Mouse (Mus musculus): ENCODE results near the gene Sorbs1.

The Sorbs1 gene

DNA sequence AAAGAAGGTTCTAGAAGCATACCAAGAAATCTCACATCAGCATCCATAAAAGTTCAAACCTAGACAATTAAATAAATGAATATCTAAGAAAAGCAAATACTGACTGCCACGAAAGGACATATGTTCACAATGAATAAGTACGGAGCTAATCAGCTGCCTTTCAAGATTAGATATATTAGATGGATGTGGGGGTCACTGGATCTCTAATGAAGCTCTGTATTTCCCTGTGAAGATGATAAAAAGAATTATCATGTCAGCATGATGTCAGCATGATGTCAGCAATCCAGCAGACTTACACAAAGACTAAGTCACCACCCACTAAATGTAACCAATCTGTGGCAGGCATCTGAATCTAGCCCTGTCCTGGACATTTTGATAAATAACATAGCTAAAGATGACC lies 77.8 kb downstream of the Sorbs1 start:
- no peak for DNase-seq

DNA sequence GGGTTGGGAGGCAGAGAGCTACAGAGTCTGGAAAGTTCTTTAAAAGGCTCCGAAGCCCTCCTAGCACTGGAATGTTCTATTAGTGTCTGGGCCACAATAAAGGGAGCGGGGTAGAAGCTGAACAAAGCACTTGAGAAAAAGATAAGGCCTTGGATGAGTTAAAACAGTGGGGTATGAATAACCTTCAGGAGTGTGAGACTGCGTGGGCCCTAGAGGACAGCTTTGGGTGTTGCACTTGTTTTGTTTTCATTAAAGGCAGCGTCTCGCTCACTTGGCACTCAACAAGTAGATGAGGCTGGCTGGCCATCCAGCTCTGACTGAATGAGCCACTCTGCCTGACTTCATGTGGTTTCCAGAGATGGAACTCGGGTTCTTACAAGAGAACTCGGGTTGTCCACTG lies 78.5 kb downstream of the Sorbs1 start:
- no peak for DNase-seq

DNA sequence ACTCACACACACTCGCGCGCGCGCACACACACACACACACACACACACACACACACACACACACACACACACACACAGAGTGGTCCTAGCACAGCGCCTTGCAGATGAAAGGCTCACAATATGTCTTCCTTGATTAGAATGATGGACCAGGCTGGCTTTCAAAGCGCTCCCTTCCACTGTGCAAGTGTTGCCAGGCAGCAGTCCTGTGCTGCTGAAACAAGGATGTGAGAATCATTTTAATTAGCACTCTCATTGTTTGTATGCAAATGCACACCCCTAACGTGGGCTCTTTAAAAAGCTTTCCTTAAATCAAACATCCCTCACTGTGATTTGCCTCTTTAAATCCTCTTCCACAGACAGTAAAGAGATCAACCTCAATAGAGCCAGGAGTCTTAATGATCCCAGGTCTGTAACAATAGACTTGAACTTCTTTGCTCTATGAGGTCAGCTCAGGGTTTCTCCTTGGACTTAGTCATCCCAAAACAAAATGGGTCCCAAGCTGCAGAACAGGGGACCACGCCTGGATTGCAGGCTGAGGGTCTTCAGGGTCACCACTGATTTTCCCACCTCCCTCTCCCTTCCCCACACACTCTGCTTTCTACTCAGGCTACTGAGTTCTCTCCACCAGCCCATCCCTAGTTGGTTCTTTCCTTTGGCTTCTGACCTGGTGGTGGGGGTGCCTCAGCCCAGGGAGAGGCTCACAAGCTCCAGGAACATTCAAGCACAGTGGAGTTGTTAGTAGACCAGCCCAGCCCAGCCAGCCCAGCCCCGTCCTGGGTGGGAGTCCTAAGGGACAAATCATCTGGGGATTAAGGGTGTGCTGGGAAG lies 79.3 kb downstream of the Sorbs1 start:
- no peak for DNase-seq

DNA sequence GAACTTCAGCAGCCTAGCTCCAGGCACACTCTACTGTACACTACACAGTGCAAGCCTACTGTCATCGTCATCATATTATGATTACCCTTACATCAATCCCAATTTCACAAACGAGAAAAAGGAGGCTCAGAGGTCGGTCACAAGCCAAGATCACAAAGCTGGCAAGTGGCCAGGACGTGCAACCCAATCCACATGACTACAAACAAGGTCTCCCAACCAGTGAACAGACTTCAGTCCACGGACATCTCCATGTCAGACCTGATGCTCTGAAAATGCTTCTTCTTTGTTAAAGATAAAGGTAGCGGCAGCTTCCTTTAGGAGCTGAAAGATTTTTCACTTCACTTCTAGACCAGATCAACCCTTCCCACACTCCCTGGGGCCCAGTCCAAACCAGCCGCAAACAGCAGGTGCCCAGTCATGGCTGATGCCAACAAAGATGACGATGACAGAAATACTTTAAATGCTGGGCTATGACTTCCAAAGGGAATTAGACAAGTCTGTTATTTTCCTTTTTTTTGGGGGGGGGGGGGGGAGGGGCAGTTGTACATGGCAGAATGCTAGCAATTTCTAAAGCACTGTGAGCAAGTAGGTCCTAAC lies 80.2 kb downstream of the Sorbs1 start:
- no peak for DNase-seq

DNA sequence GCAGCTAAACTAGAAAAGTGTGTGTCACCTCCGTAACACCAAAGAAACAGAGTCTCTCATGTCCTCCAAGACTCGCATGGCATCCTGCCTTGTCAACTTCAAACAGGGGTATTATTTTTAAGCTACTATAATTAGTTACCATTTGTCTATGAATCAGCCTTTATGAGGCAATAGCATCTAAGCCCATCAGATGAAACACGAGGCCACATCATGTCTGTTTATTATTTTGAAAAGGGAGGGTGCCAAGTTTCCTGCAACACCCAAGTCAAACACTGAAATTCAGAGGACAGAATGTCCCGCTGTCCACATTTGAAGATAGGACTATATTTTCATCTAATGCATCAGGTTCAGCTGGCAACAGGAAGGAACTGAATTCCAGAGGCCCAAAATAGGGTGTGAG lies 81.6 kb downstream of the Sorbs1 start:
- DNase-seq = peak; percentile 47

DNA sequence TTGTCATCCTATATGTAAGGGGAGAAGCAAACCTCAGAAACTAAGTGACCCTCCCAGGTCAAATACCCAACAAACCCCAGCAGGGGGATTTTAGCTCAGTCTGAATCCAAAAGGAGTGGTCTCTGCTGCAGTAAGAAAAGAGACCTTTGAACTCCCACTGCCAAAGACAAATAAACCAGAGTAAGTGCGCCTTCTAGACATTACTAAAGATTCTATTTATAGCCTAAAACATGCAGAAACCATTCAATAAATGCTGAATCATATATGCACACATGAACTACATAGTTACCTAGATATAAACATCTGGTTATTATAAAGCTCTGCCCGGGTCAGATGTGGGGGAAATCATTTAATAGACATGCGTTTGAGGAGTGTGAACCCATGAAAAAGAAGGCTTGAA lies 84.0 kb downstream of the Sorbs1 start:
- no peak for DNase-seq

DNA sequence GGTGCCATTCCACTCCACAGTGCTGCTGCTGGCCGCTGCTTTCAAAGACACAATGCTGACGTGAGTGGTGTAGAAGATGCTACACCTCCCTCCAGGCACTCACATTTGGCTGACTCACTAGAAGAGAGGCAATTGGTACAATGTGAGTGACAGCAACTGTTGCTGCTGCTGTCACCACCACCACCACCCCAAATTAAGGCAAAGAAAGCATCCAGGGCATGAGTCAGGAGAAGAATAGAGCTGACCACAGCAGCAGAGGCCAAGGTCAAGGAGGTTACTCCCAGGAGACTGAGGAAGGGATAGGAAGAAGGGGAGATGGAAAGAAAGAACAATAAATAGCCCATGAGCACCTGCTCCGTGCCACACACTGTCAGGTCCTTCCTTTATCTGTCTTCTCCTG lies 84.4 kb downstream of the Sorbs1 start:
- DNase-seq = no peak

DNA sequence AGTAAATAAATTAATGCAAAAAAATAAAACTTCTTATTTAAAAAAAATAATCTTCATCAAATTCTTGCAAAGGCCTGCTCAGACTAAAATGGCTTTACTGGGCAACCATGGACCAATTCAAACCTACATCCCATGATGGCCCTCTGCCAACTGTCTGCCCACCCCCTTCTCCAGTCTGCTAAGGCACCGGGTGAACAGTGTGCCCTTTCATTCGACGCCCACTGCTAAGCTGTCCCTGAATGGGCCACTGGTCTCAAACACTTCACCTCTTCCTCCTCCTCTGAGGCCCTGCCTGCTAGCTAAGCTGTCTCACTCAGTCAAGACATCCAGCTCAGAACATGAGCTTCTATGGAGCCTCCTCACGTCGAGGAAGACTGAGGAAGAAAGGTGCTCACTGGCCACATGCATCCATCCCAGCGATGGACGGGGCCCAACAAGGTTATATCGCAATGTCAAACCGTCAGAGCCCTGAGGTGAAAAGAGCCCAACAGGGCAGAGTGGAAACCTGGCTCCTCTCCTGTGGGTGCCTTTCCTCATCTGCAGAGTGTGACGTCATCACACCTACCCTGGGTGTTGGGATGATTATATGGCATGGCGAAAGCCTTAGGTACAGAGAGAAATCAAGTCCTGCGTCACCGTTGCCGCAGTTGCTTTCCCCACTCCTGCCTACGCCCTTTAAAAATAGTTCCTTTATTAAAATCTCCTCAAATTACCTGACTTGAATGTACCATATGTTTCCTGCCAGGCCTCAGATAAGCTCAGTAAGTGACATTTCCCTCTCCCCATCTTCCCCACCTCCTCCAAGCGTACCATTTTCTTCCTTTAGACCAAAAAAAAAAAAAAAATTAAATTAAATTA lies 87.2 kb downstream of the Sorbs1 start:
- no peak for DNase-seq

DNA sequence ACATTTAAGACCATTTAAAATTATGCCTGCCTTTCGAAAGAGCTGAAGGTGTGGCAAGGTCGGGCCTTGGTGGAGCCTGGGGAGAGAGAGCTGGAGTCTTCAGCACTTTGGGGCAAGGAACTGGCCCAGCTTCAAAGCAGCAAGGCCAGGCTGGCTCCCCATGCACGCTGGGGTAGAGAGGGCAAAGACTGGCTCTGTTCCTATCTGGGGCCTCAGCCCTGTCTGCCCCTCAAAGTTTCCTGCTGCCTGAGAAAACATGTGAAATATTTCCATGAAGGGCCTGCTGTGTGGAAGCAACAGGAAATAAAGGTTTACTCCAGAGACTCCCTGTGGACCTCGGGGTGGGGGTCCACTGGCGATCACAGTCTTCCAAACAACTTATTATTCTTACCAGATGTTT lies 88.3 kb downstream of the Sorbs1 start:
- no peak for DNase-seq

DNA sequence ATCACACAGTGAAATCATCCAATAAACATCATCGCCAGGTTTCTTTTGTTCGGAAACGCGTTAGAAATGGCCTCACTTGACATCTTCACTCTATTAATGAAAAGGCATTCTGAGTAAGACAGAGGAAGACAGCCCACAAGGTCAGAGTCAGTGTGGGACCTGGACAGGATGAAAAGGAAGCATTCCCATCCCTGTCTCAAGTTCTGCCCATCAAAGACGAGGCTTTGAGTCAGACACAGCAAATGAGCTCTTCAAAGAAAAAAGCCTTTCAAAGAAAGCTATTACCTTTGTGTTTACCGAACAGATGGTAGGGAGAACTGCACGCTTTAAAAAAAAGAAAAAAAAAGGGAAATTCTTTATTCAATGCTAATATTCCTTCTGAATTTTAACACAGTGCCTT lies 92.5 kb downstream of the Sorbs1 start:
- no peak for DNase-seq

DNA sequence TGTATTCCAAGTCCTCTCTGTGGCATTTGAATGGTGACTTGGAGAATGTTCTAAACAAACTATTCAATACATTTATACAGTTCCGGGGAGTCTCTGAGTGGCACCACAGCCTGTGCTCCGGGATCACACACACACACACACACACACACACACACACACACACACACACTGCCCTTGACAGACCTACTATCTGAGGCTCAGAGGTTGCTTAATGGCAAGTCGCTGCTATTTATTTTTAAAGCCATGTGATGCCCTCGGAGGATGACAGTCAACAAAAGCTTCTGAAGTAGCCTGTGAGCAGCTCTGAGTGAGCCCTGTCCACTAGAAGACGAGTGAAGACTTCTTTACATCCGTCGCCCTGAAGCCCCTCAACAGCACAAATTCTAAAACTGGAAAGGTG lies 94.3 kb downstream of the Sorbs1 start:
- DNase-seq = no peak

DNA sequence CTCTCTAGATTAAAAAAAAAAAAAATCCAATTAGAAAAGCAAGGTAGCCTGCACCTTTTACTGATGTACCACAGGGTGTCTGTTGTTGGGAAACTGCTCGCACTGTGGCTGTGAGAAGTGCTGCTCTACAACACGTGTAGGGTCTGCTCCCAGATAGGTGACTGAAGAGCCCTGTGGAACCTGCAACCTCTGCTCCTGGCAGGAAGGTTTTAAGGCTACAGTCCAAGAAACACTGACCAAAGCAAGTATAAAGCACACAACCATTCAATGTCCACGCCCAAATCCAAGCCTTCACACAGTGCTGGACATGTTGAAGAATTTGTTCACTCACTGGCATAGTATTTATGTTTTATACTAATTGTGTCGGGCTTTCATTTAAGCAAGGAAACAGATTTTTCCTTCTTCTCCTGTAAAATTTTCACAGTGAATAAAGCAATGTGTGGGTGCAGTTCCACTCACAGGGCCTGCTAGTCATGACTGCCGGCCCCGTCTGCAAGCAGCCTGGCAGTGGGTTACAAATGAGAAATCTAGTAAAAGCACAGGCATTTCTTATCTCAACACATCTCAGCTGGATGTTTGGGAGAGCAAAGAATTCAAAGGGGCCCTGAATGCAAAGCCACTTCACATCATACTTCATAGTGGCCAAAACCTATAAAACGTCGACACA lies 96.3 kb downstream of the Sorbs1 start:
- peak; percentile 68 for DNase-seq

DNA sequence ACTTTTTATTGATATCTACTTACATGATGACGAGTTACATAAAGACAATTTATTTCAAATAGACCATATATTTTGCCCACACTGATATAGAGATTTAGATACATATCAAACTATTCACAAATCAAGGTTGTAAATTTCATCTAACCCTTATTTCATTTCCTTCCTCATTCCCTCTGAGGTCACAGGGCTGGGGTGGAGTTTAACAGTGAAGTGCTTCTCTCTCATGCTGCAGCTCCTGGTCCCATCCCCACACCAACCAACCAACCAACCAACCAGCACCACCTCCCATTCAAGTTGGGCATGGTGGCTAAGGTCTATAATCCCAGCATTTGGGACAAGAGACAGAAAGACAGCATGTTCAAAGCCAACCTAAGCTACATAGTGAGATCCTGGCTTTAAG lies 97.9 kb downstream of the Sorbs1 start:
- DNase-seq = no peak

DNA sequence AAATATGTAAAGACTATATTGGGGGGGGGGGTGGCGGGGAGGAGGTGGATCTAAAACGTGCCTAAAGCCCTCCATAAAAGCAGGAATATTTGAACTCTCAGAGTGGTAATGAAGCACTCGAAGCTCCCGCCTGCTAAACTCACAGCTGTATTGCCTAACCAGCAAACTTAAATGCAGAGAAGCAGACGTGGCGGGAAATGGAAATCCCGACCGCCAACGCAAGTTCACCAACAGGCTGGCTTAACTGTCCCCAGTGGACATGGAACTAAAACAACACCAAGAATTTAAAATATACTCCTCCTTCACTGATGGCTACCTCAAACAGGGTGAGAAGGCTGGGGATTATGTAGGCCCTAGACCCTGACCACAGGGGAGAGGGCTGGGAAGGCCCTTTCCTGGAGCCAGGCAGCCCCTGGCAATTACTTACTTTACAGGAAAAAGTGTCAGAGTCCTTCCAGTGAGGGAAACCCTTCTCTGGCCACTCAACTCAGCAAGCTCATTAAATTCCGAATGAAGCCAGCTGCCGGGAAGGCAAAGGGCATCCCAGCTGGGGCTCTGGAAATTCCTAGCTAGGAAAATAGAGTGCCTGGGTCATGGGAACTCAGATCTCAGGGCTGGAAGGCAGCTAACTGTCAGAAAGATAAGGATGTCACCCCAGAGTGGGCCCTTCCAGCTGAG lies 98.6 kb downstream of the Sorbs1 start:
- DNase-seq = peak; percentile 92

DNA sequence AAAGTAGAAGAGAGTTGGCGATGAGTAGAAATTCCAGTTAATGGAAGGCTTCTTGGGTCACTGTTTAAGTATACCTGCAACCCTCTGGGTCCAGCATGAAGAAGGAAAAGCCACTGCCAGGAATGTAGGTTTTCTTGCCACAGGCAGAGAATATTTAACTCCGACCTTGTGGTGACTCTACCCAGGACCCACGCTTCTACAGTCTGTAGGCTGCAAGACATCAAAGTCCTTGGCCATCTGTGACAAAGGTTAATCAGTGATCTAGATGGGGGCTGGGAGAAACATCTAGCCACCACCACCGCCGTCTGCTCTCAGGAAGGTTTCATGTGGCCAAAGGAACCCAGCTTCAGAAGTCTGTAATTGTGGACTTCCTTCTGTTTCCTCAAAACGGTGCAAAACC lies 99.2 kb downstream of the Sorbs1 start:
- peak; percentile 96 for DNase-seq

DNA sequence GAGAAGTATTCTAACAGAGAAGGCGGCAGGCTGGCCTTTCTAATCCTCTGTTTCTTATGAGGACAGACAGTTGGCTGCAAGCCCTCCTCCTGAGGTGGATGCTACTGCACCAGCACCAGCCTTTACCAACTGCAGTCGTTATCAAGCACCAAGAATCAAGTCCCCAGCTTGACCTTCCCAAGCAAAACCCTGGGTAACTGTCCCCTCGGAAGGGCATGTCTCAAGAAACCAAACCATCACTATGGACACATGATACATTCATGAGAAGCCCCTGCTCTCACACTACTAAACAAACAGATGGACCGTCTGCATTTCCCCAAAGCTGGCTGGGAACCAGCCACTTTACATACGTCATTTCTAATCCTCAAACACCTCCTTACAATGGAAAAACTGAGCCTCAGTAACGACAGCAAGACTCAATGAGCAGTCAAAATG lies 102.2 kb downstream of the Sorbs1 start:
- DNase-seq = no peak

DNA sequence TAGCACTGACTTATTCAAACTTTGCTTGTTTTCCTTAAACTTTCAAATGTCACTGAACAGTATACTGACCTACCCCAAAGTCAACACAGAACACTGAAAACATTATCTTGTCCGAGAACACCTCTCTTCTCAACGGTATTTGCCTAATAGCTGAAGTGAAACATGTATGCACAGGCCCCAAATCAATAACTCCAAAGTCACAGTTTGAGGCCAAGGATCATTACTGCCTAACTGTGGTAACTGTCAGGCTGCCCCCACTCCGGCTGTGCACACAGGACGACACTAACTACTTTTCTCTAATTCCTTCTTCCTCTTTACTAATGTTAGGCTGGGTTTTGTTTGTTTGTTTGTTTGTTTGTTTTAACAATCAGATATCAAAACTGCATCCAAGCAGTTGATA lies 103.1 kb downstream of the Sorbs1 start:
- no peak for DNase-seq

DNA sequence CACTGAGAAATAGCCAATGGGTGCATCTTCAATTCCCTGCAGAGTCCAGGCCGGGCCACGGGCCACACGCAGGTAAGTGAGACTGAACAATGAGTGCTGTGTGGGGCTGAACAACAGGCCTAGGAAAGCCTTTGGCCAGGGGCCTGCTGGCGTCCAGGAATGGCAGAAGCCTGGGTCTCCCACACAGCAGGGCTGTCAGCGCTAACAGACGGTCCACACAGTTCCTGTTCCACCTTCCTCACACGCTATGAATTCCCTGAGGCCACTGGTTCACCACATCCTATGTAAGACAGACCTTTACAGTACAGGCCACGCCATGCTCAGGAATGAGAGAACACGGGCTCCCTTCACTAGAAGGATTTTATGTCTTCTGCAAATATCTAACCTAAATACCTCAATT lies 103.5 kb downstream of the Sorbs1 start:
- DNase-seq = no peak

DNA sequence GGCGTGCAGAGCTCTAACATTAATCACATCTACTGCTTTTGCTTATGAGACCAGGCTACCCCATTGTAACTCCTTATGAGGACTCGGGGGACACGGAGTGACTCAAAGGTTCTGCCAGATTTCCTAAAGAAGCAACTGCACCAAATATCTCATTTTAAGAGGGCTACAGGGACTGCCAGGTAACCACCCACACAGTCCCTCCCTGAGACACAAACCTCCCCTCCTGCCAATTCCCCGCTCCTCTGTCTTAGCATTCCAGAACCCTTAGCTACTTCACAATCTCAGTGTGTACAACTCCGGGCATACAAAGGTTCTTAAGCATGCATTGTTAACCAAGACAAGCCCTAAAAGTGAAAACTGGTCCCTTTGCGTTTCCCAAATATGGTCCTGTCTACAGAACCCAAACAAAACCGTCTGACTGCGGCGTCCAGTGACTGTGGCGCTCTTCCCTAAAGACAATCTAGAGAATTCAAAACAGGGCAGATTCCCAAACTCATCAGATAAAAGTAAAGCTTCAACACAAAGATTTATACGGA lies 104.0 kb downstream of the Sorbs1 start:
- DNase-seq = no peak

DNA sequence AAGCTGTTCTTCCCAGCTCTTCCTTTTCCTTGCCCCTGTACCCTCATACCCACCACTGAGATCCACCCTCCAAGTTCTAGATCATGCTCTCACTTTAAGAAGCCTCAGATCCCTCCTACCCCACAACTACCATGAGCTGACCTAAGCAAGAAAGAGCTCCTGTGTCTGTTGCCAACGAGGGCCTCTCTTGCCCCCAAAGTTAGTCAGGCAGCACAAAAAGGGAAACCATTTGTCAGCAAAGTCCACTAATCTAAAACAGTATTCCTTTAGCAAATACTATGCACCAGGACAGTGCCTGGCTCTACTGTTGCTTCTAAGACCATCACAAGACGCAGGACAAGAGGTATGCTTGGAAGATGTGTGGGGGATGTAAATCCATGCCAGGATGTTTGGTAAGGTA lies 106.4 kb downstream of the Sorbs1 start:
- peak; percentile 70 for DNase-seq

DNA sequence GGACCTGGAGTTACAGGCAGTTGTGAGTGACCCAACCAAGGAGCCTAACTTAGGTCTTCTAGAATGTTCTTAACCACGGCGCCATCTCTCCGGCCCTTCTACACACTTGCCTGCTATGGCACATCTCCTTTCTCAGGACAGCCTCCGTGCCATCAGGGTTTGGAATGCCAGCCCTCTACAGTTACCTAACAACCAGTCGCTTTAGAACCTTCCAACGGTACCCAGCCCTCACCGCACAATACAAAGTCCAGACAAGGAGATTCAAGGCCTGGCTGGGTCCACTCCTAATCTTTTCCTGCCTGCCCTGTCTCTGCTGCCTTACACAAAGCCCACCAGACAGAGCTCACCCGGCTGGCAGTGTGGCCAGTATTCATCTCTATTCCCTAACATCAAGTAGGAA lies 106.9 kb downstream of the Sorbs1 start:
- peak; percentile 65 for DNase-seq

DNA sequence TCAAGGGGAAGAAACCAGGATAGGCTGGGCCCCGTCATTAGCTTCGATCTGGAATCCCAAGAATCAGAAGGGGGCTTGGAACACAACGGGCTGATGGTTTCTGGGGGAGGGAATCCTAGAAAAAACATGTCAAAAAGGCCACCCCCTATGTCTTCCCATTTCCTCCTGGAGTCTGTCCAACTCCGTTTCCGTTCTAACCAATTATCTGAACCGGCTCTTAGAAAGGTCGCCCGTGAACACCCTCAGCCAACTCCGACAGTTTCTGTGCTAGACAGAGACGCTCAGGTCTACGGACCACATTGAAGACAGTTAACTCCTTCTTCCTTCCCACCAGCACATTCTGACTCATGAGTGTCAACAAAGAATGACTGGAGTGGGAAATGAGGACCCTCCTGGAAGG lies 107.8 kb downstream of the Sorbs1 start:
- DNase-seq = peak; percentile 74

All from kidney, adult 9 months (tissue).